Mouse (Mus musculus) kidney, embryonic 14.5 days (tissue): ENCODE results near the gene Psmc2. TPM values are rescaled to one million over a fixed set of nuclear protein-coding genes. Genes with fewer than 3 reads are reported as not detected.

ENCODE experiments used
- ATAC-seq: fragments of 200-750 bp; cut with Nextera tagmentation; 2 replicates; pipeline ENCODE4 v1.8.0; 2017; ENCODE audit warnings: moderate number of reproducible peaks, mild to moderate bottlenecking, moderate TSS enrichment, moderate library complexity; ENCODE audit not compliant: low FRiP score, low TSS enrichment
- H3K27ac ChIP-seq: fragments of 300-500 bp; sonication (generic); 2 replicates; pipeline ENCODE4 v1.5.1; 2014; ENCODE audit warnings: low read depth, mild to moderate bottlenecking, low read length, moderate library complexity, mixed read lengths
- H3K27me3 ChIP-seq: fragments of 300-500 bp; sonication (generic); 2 replicates; pipeline ENCODE4 v1.6.1; 2014; ENCODE audit warnings: mild to moderate bottlenecking, low read length; ENCODE audit not compliant: control insufficient read depth, insufficient read depth
- H3K36me3 ChIP-seq: fragments of 300-500 bp; sonication (generic); 2 replicates; pipeline ENCODE4 v1.6.1; 2014; ENCODE audit warnings: low read length, mixed read lengths; ENCODE audit not compliant: control insufficient read depth, insufficient read depth
- H3K4me1 ChIP-seq: fragments of 300-500 bp; sonication (generic); 2 replicates; pipeline ENCODE4 v1.6.1; 2014; ENCODE audit warnings: low read length, mixed read lengths; ENCODE audit not compliant: control insufficient read depth, insufficient read depth
- H3K4me2 ChIP-seq: fragments of 300-500 bp; sonication (generic); replicated peaks from 2 replicates; pipeline ENCODE4 v1.6.1; 2014; ENCODE audit warnings: low read depth, mild to moderate bottlenecking, low read length
- H3K4me3 ChIP-seq: fragments of 300-500 bp; sonication (generic); 2 replicates; pipeline ENCODE4 v1.5.1; 2014; ENCODE audit warnings: mild to moderate bottlenecking, low read length
- H3K9ac ChIP-seq: fragments of 300-500 bp; sonication (generic); 2 replicates; pipeline ENCODE4 v1.6.1; 2014; ENCODE audit warnings: low read depth, mild to moderate bottlenecking, low read length, moderate library complexity
- H3K9me3 ChIP-seq: fragments of 300-500 bp; sonication (generic); 2 replicates; pipeline ENCODE4 v1.6.1; 2016; ENCODE audit warnings: low read length; ENCODE audit not compliant: control insufficient read depth
- WGBS: fragments of 180-500 bp; shearing (Covaris S2); extraction: QIAGEN DNeasy Blood & Tissue Kit; methylation state at CpG from one replicate; pipeline ENCODE4 v1.1.7; 2014; 5-methylcytosine and 5-hydroxymethylcytosine counted together
- polyA plus RNA-seq: library from polyadenylated mRNA; unstranded; fragments of >200 nt; fragmentation: Nextera tagmentation; extraction: Ambion mirVana; gene quantifications from 2 replicates; pipeline ENCODE4 v1.2.1, GENCODE M21; 2014

Gene Psmc2
- polyA plus RNA-seq, 1 experiment from 2014 or later: 188 TPM

- Histone ChIP-seq H3K9ac (no peak overlapping the region), H3K27ac (no peak overlapping the region), H3K9me3 (no peaks in the 10 kb centered on the region), H3K4me3 (no peak overlapping the region), H3K4me1 (no peaks in the 10 kb centered on the region), H3K4me2 (no peak overlapping the region), H3K36me3 (no peaks in the 10 kb centered on the region), H3K27me3 (no peaks in the 10 kb centered on the region)
- 71% methylated on average over 4 of the region's 4 CpGs for WGBS
- ATAC-seq: no peak
Measured at GRCm38 (mm10) chr5:21828855-21829254, 43.8 kb downstream of the Psmc2 start.

DNA sequence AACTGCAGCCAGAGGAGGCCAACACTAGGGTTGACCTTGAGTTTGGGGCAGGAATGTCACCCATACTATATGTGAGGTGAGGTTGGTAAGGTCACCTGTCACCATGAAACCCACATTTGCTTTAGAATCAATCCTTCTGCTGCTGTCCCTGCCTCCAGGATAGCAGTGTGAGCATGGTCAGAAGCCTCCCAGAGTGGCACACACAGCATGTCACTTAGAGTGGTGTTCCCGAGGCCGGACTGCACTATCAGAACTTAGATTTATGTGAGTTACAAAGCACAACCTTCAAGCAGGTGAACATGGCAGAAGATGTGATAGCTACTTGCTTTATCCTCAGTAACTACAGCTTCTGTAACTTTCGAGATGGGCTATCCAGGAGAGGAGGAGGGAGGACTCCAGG is 46.7 kb downstream of the Psmc2 start:
- Histone ChIP-seq H3K9ac (no peak overlapping the region), H3K27ac (no peak overlapping the region), H3K9me3 (no peaks in the 10 kb centered on the region), H3K4me2 (no peak overlapping the region), H3K36me3 (no peaks in the 10 kb centered on the region), H3K4me1 (no peaks in the 10 kb centered on the region), H3K27me3 (no peaks in the 10 kb centered on the region), H3K4me3 (no peak overlapping the region)
- 70% methylated on average over 3 of the region's 3 CpGs for WGBS
- no peak for ATAC-seq

GRCm38 (mm10) chr5:21844676-21845075 is 59.6 kb downstream of the Psmc2 start:
- ATAC-seq: no peak
- Histone ChIP-seq H3K36me3 (no peaks in the 10 kb centered on the region), H3K27ac (no peak overlapping the region), H3K4me1 (no peaks in the 10 kb centered on the region), H3K27me3 (no peaks in the 10 kb centered on the region), H3K4me2 (no peak overlapping the region), H3K4me3 (no peak overlapping the region), H3K9me3 (no peaks in the 10 kb centered on the region), H3K9ac (no peak overlapping the region)
- 79% methylated on average over 4 of the region's 4 CpGs for WGBS

GRCm38 (mm10) chr5:21846616-21847290 is 61.7 kb downstream of the Psmc2 start:
- H3K4me2 ChIP-seq: no peak overlapping the region
- no peaks in the 10 kb centered on the region for H3K4me1 ChIP-seq
- no peaks in the 10 kb centered on the region for H3K9me3 ChIP-seq
- no peaks in the 10 kb centered on the region for H3K27me3 ChIP-seq
- no peak overlapping the region for H3K9ac ChIP-seq
- H3K27ac ChIP-seq: no peak overlapping the region
- 82% methylated on average over 20 of the region's 20 CpGs for WGBS
- ATAC-seq: no peak
- no peak overlapping the region for H3K4me3 ChIP-seq
- no peaks in the 10 kb centered on the region for H3K36me3 ChIP-seq

- H3K36me3 ChIP-seq: no peaks in the 10 kb centered on the region
- no peak overlapping the region for H3K27ac ChIP-seq
- ATAC-seq: no peak
- H3K4me1 ChIP-seq: no peaks in the 10 kb centered on the region
- H3K4me3 ChIP-seq: no peak overlapping the region
- no peaks in the 10 kb centered on the region for H3K27me3 ChIP-seq
- no peak overlapping the region for H3K4me2 ChIP-seq
- WGBS: 57% methylated on average over 6 of the region's 6 CpGs
- no peak overlapping the region for H3K9ac ChIP-seq
- no peaks in the 10 kb centered on the region for H3K9me3 ChIP-seq
Measured at GRCm38 (mm10) chr5:21847438-21847837, 62.4 kb downstream of the Psmc2 start.

- Histone ChIP-seq H3K27me3 (no peaks in the 10 kb centered on the region), H3K4me1 (no peaks in the 10 kb centered on the region), H3K36me3 (no peaks in the 10 kb centered on the region), H3K4me3 (no peak overlapping the region), H3K4me2 (no peak overlapping the region), H3K9ac (no peak overlapping the region), H3K9me3 (no peaks in the 10 kb centered on the region), H3K27ac (no peak overlapping the region)
- no peak for ATAC-seq
- WGBS: 73% methylated on average over 10 of the region's 10 CpGs
Measured at GRCm38 (mm10) chr5:21851679-21852340, 66.7 kb downstream of the Psmc2 start.

Other genes with a start within 250 kb of the Psmc2 start
- 29.9 and 36.0 TPM in 2 replicates for gene Lrrc17, start 241.7 kb upstream of the Psmc2 start, polyA plus RNA-seq
- gene Fbxl13, start 139.6 kb upstream of the Psmc2 start, polyA plus RNA-seq: 0.43 TPM in 2 replicates
- gene Armc10, start 139.5 kb upstream of the Psmc2 start, polyA plus RNA-seq: 67.0 and 77.1 TPM in 2 replicates
- 7.2 and 8.2 TPM in 2 replicates for gene Napepld, start 83.9 kb upstream of the Psmc2 start, polyA plus RNA-seq
- gene Pmpcb, start 48.1 kb upstream of the Psmc2 start, polyA plus RNA-seq: 95.9 and 101 TPM in 2 replicates
- gene Dnajc2, start within 50 bp of the Psmc2 start, polyA plus RNA-seq: 92.6 and 99.3 TPM in 2 replicates
- gene Slc26a5, start 80.3 kb downstream of the Psmc2 start, polyA plus RNA-seq: not detected in 2 replicates